Mouse (Mus musculus): ENCODE measurements around the gene Arl14. TPM values are rescaled to one million over a fixed set of nuclear protein-coding genes. Genes with fewer than 3 reads are reported as not detected.
A peak's percentile ranks its signal among the peaks of the same experiment; 100 is the strongest.
"Not testable (repeated sequence)": the region's sequence is repeated elsewhere in the genome, so short reads cannot be mapped to it uniquely, and the experiment has no call there.

Arl14 gene
- total RNA-seq, 2 experiments from 2014 or later: not detected

DNA sequence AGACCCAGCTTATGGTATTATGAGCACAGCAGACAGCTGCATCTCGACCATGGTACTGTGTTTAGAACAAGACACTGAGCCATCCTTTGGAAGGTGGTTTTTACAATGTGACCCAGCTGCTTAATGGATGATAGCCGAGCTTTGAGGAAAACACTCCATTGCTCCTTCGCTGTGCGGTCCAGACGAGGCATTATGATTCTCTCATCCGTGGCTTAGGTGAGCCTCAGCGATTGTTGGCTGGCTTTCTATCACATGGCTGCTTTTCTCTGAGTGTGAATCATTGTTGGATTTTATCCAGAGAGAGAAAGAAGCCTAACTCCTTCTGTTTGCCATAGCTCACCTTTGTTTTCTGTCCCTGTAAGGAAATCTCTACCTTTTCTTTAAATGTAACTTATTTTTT lies 32.5 kb downstream of the Arl14 start:
- no peak for DNase-seq (ENCODE audit: low spot score in 2 of 2)
- intact Hi-C loops (cut with DNase I): loop anchor here (5.0 kb wide), 1 partner anchor 448 kb away; no protein-coding TSS in a partner anchor

DNA sequence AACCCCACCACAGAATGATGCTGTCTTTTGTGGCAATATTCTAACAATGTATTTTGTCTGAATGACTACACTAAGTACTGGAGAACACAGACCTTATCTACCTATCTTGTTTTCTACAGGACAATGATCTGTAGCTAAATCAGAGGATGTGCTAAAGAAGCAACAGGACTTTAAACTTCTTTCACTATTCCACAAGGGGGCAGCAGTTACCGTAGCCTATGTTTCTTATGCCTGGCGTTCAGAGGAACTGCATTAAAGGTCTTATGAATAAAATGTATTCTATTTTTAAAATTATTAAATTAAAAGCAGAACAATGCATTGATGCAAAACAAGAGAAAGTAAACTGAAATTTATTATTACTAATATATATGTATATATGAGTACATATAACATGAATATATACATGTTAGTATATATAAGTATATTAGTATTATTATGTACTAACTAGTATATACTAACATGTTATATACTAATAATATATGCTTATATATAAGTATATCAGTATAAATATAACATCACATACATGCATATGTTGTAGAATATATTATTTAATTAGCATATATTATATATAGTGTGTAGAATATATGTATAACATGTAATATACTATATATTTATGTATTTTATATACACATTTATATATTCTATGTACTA lies 35.0 kb downstream of the Arl14 start:
- intact Hi-C loops (cut with DNase I): loop anchor here (1.0 to 5.0 kb wide), 3 partner anchors 61 to 445 kb away; no protein-coding TSS in a partner anchor
- DNase-seq (ENCODE audit: low spot score in 2 of 2): peak; percentile 35 to 67

DNA sequence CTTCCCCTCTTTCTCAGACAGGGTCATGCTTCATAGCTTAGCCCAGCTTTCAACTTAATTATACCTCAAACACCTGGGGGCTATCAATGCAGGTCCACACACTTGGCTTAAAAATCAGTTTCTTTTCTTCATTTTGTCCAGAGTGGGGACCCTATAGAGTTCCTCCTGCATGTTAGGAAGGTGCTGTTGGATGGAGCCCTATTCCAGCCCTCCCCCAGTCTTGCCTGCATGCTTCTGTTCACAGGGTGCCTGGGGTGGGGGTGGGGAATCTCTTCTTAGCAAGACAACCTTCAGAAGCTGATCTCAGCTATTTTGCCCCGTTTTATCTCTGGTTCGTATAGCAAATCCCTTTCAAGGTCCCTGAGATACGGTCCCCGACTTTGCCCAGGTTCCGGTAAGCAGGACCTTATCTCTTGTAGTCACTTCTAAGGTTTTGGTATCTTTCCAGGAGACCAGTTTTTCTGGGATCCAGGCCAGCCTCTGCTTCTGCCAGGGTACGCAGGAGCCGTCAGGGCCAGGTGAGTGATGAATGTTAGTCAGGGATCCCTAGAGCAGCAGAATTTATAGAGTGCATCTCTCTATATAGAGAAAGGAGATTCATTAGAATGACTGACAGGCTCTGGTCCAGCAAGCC lies 40.9 kb downstream of the Arl14 start:
- no peak for DNase-seq (ENCODE audit: low spot score in 2 of 2)
- intact Hi-C loops (cut with DNase I): loop anchor here (5.0 kb wide), 1 partner anchor 34 kb away; no protein-coding TSS in a partner anchor

DNA sequence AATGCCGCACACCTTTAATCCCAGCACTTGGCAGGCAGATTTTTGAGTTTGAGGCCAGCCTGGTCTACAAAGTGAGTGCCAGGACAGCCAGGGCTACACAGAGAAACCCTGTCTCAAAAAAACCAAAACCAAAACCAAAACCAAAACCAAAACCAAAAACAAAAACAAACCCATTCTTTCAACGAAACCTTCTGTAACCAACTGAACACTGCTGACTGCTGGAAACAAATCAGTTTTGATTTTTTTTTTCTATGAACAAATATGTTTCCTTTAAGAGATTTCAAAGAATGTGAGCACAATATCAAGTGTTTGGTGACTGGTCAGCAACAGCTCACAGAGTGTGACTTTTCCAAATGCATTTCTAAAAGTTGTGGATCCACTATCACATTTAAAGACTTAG lies 42.1 kb downstream of the Arl14 start:
- intact Hi-C loops (cut with DNase I): loop anchor here (5.0 kb wide), 1 partner anchor 33 kb away; no protein-coding TSS in a partner anchor
- not testable (repeated sequence) for DNase-seq (ENCODE audit: low spot score in 2 of 2)

DNA sequence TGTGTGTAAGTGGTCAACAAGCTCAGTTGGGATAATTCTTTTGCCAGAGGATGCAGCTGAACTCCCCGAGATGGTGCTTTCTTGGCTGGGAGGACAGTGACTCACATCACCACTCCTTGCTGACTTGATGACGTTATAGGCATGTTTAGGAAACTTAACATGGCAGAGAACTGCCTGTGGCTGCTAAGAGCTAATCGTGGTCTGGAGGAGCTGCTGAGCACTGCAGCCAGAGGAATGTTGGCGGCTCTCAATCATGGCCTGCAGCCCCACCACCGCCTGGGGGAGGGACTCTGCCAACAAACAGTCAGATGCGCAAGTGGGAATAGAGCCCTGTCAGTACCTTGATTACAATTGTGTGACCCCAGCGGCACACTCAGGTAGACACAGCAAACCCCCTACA lies 49.6 kb downstream of the Arl14 start:
- DNase-seq (ENCODE audit: low spot score in 2 of 2): peak in 1 of 2 experiments; percentile 36
- intact Hi-C loops (cut with DNase I): no loop called here

Other genes with a start within 250 kb of the Arl14 start
- gene Ift80, start 217.8 kb upstream of the Arl14 start, total RNA-seq (2021): 10 to 100 TPM; 22.3 to 23.9 TPM
- gene Smc4, start 217.7 kb upstream of the Arl14 start, total RNA-seq (2021): 1 to 10 TPM; 5.3 to 5.6 TPM
- gene Trim59, start 177.7 kb upstream of the Arl14 start, total RNA-seq (2021): 1 to 10 TPM; 8.8 to 9.0 TPM
- gene Kpna4, start 95.3 kb upstream of the Arl14 start, total RNA-seq (2021): 10 to 100 TPM; 62.9 to 65.6 TPM
- gene Ppm1l, start 94.4 kb downstream of the Arl14 start, total RNA-seq (2021): 10 to 100 TPM; 77.9 to 86.8 TPM

Data from left cerebral cortex, postnatal 25 days (tissue).